Comparison of ENCODE assay signal across 22 mouse cellular contexts in the genomic region with DNA sequence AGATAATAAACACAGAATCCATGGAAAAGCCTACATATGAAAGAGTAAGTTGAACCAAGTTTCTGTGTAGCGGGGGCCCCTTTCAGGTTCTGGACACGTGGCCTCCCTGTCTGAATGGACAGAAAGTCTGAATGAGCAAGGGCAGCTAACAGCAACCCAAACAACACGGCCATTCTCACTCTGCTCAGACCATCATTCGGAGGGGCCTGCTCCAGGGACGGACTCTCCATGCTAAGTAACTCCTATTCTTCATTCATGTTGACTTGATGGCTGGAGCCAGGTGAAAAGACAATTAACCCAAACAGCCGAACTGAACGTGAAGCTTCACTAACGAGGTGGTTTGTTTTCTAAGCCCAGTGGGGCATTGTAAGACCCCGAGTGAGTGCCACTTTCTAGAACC.
DNase-seq lines count a peak whose midpoint lies in the region; ATAC-seq lines count a peak whose summit lies in the region.
"Had no signal": no experiment of that assay in that cellular context is flagged by ENCODE, and none has a peak within 500 bp of the region (broad histone marks: within the 10 kb centered on the region; RNA-seq: fewer than 3 reads in every experiment).

No protein-coding gene starts in this region.

- no peaks in the 10 kb centered on the region for H3K9me3 ChIP-seq in midbrain, embryonic 13.5 days
- no peaks in the 10 kb centered on the region for H3K9me3 ChIP-seq in midbrain, embryonic 11.5 days (ENCODE audit: control insufficient read depth, low read length)
- H3K9me3 ChIP-seq in forebrain, embryonic 10.5 days = no peaks in the 10 kb centered on the region
- no peaks in the 10 kb centered on the region for H3K9me3 ChIP-seq in forebrain, embryonic 16.5 days (ENCODE audit: control insufficient read depth, low read length)
- peaks cover 3% of the 10 kb centered on the region for H3K9me3 ChIP-seq in neural tube, embryonic 12.5 days
- H3K9me3 ChIP-seq: embryonic facial prominence, embryonic 10.5 days; heart, embryonic 13.5 days; limb, embryonic 13.5 days; midbrain, embryonic 12.5 days had no signal

- H3K27me3 ChIP-seq in midbrain, embryonic 13.5 days = no peaks in the 10 kb centered on the region
- H3K27me3 ChIP-seq in midbrain, embryonic 11.5 days (ENCODE audit: control insufficient read depth, insufficient read depth, low read length) = no peaks in the 10 kb centered on the region
- H3K27me3 ChIP-seq in forebrain, embryonic 10.5 days (ENCODE audit: poor library complexity, severe bottlenecking) = 0 out of 2 replicates have a peak, but pooled peaks cover 4% of the 10 kb centered on the region
- H3K27me3 ChIP-seq in forebrain, embryonic 16.5 days (replicated peaks; ENCODE audit: control insufficient read depth, insufficient read depth, low read length) = no peaks in the 10 kb centered on the region
- no peaks in the 10 kb centered on the region for H3K27me3 ChIP-seq in neural tube, embryonic 12.5 days (replicated peaks)
- H3K27me3 ChIP-seq: CH12.LX; heart, embryonic 13.5 days; limb, embryonic 13.5 days; liver, embryonic 13.5 days; midbrain, embryonic 12.5 days had no signal

- no peaks in the 10 kb centered on the region for H3K36me3 ChIP-seq in midbrain, embryonic 13.5 days
- no peaks in the 10 kb centered on the region for H3K36me3 ChIP-seq in midbrain, embryonic 11.5 days (ENCODE audit: control insufficient read depth, insufficient read depth, low read length)
- H3K36me3 ChIP-seq in forebrain, embryonic 10.5 days (replicated peaks) = no peaks in the 10 kb centered on the region
- H3K36me3 ChIP-seq in forebrain, embryonic 16.5 days (ENCODE audit: control insufficient read depth, insufficient read depth) = no peaks in the 10 kb centered on the region
- H3K36me3 ChIP-seq in neural tube, embryonic 12.5 days = no peaks in the 10 kb centered on the region
- H3K36me3 ChIP-seq: embryonic facial prominence, embryonic 10.5 days; heart, embryonic 13.5 days; limb, embryonic 13.5 days; liver, embryonic 13.5 days; midbrain, embryonic 12.5 days had no signal

- H3K27ac ChIP-seq in midbrain, embryonic 13.5 days = no peak overlapping the region
- H3K27ac ChIP-seq in midbrain, embryonic 11.5 days (ENCODE audit: low read depth, low read length) = no peak overlapping the region
- peak overlapping the region; percentile 56 for H3K27ac ChIP-seq in forebrain, embryonic 10.5 days
- no peak overlapping the region for H3K27ac ChIP-seq in forebrain, embryonic 16.5 days (ENCODE audit: low read length)
- H3K27ac ChIP-seq in neural tube, embryonic 12.5 days = no peak overlapping the region
- H3K27ac ChIP-seq: embryonic facial prominence, embryonic 10.5 days; heart, embryonic 13.5 days; limb, embryonic 13.5 days; liver, embryonic 13.5 days; macrophage; midbrain, embryonic 12.5 days had no signal

- 0 out of 2 replicates have a peak, but pooled peaks have one; percentile 37 for ATAC-seq in midbrain, embryonic 13.5 days
- no peak for ATAC-seq in midbrain, embryonic 11.5 days (ENCODE audit: low FRiP score)
- ATAC-seq in forebrain, embryonic 16.5 days = peak; percentile 64
- ATAC-seq in neural tube, embryonic 12.5 days (ENCODE audit: low FRiP score, low read depth) = no peak

- no peak for DNase-seq in midbrain, embryonic 11.5 days (ENCODE audit: low spot score, missing footprints)
- DNase-seq in forebrain, embryonic 10.5 days (ENCODE audit: extremely low spot score, low spot score) = no peak
- no peak for DNase-seq in MN1 (ENCODE audit: low spot score)
- DNase-seq in cerebellum, adult 18-20 months = no peak
- DNase-seq in natural killer cell, adult 2 months (ENCODE audit: low spot score in 2 of 2) = no peak
- DNase-seq: adrenal gland, postnatal 36 days; cerebellum, adult 9-10 months; gastrocnemius, postnatal 10 days; heart, adult 18-20 months; kidney, postnatal 36 days; liver, embryonic 13.5 days; lung, embryonic 14.5 days; right cerebral cortex, postnatal 4 days had no signal

- H3K4me2 ChIP-seq in midbrain, embryonic 13.5 days (replicated peaks) = no peak overlapping the region
- no peak overlapping the region for H3K4me2 ChIP-seq in midbrain, embryonic 11.5 days
- peak overlapping the region; percentile 34 for H3K4me2 ChIP-seq in forebrain, embryonic 16.5 days (ENCODE audit: low read length)
- peak overlapping the region; percentile 19 for H3K4me2 ChIP-seq in neural tube, embryonic 12.5 days (replicated peaks)
- H3K4me2 ChIP-seq: heart, embryonic 13.5 days; limb, embryonic 13.5 days; liver, embryonic 13.5 days; lung, embryonic 14.5 days; midbrain, embryonic 12.5 days had no signal

- WGBS in midbrain, embryonic 13.5 days = 54% methylated on average over 9 of the region's 9 CpGs
- 74% methylated on average over 9 of the region's 9 CpGs for WGBS in midbrain, embryonic 11.5 days
- WGBS in forebrain, embryonic 10.5 days = 50% methylated on average over 9 of the region's 9 CpGs
- WGBS in forebrain, embryonic 16.5 days = 9% methylated on average over 9 of the region's 9 CpGs
- WGBS in neural tube, embryonic 12.5 days = 46% methylated on average over 9 of the region's 9 CpGs

- H3K4me1 ChIP-seq in midbrain, embryonic 13.5 days (replicated peaks) = 0 out of 2 replicates have a peak, but pooled peaks cover 6% of the 10 kb centered on the region
- no peaks in the 10 kb centered on the region for H3K4me1 ChIP-seq in midbrain, embryonic 11.5 days (ENCODE audit: control insufficient read depth, insufficient read depth, low read length)
- peaks cover 19% of the 10 kb centered on the region for H3K4me1 ChIP-seq in forebrain, embryonic 10.5 days
- H3K4me1 ChIP-seq in forebrain, embryonic 16.5 days (replicated peaks; ENCODE audit: control insufficient read depth, insufficient read depth, low read length) = peaks cover 11% of the 10 kb centered on the region
- H3K4me1 ChIP-seq in neural tube, embryonic 12.5 days = peaks cover 3% of the 10 kb centered on the region; the same call in 1 of the 2 replicates
- H3K4me1 ChIP-seq: embryonic facial prominence, embryonic 10.5 days; heart, embryonic 13.5 days; limb, embryonic 13.5 days; liver, embryonic 13.5 days had no signal

- H3K4me3 ChIP-seq in midbrain, embryonic 13.5 days (replicated peaks) = no peak overlapping the region
- H3K4me3 ChIP-seq in midbrain, embryonic 11.5 days (ENCODE audit: low read depth, low read length) = no peak overlapping the region
- H3K4me3 ChIP-seq in forebrain, embryonic 10.5 days = no peak overlapping the region; the same call in 1 of the 2 replicates
- H3K4me3 ChIP-seq in forebrain, embryonic 16.5 days (replicated peaks; ENCODE audit: low read length) = no peak overlapping the region
- no peak overlapping the region for H3K4me3 ChIP-seq in neural tube, embryonic 12.5 days
- H3K4me3 ChIP-seq: embryonic facial prominence, embryonic 10.5 days; heart, embryonic 13.5 days; limb, embryonic 13.5 days; liver, embryonic 13.5 days; midbrain, embryonic 12.5 days had no signal

- H3K9ac ChIP-seq in midbrain, embryonic 13.5 days (replicated peaks) = no peak overlapping the region
- no peak overlapping the region for H3K9ac ChIP-seq in midbrain, embryonic 11.5 days (ENCODE audit: low read length)
- H3K9ac ChIP-seq in forebrain, embryonic 16.5 days (replicated peaks; ENCODE audit: low read depth, low read length) = no peak overlapping the region; the same call in 1 of the 2 replicates
- no peak overlapping the region for H3K9ac ChIP-seq in neural tube, embryonic 12.5 days
- H3K9ac ChIP-seq: heart, embryonic 13.5 days; limb, embryonic 13.5 days; liver, embryonic 13.5 days; lung, embryonic 14.5 days; midbrain, embryonic 12.5 days had no signal

Comparison
In these comparisons a context has a peak if more than half of its experiments do, and no peak if none do; other contexts are left out.
1. ATAC-seq: peak in midbrain, embryonic 13.5 days (single experiment) and forebrain, embryonic 16.5 days (single experiment); none in midbrain, embryonic 11.5 days (single experiment) and neural tube, embryonic 12.5 days (single experiment).
2. H3K4me2 ChIP-seq: peak in forebrain, embryonic 16.5 days (single experiment) and neural tube, embryonic 12.5 days (single experiment); none in midbrain, embryonic 13.5 days (single experiment) and midbrain, embryonic 11.5 days (single experiment).